Mouse (Mus musculus) kidney, adult 18-20 months (tissue): Measurements from ENCODE around the gene Vasn.

Experiments
- DNase-seq: peaks from one replicate; pipeline ENCODE4 v3.0.0; 2021

Vasn gene

DNA sequence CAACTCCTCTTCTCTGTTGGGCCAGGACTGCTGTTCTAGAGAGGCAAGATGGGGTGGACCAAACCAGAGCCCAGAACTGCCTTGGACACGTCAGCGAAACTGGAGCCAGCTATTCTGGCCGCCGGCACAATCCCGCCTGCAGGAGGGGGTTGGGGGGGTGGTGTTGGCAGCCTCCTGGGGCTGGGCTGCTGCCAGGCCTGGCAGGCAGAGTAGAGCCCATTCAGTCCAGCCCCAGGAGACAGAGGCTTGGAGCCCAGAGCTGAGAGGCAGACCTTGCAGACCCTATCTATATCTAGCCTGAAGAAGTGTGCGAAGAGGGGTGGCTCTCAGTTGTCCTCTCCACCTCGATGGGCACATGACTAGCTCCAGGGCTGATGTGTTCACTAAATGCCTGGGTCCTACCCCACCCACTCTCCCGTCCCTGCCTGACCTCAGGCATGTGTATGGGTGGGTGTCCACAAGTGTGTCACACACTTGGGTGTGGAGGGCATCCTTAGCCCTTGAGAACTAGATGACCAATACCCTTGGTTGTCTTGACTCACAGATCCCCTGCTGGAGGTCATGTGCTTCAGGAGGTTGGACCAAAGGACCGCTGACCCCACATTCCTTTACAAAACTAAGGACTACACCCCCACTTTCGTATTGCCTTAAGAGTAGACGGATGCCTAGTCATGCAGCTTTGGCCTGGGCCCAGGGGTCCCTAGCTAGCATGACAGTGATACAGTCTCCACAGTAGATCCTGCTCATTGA is 4.1 kb downstream of the Vasn start:
- peak; percentile 87 for DNase-seq

GRCm38 (mm10) chr16:4645867-4646266 is 6.1 kb downstream of the Vasn start:
- DNase-seq = no peak

- no peak for DNase-seq
These were observed 7.1 kb downstream of the Vasn start for GRCm38 (mm10) chr16:4646831-4647230.

DNA sequence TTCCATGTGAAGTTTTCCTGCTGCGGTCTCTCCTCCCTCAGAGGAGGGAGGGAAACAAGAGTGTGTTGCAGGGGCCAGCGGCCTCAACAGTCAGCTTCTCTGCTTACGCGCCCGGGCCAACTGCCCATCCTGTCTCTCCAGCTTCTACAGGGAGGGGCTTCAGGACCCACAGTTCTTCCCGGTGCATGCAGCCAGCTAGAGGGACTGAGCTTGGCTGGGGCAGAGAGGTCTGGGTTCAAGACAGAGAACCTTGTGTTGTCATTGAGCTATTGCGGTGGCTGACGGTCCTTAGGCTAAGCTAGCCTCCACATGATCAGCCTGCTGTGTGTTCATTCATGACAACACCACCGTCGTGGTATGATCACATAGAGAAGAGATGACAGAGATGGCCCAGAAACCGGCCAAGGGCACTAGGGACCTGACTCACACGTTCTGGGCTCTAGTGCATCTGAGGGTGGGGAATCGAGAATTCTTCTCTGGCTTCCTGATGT is 8.0 kb downstream of the Vasn start:
- DNase-seq = no peak

GRCm38 (mm10) chr16:4648416-4649023 is 8.8 kb downstream of the Vasn start:
- peak; percentile 71 for DNase-seq

DNA sequence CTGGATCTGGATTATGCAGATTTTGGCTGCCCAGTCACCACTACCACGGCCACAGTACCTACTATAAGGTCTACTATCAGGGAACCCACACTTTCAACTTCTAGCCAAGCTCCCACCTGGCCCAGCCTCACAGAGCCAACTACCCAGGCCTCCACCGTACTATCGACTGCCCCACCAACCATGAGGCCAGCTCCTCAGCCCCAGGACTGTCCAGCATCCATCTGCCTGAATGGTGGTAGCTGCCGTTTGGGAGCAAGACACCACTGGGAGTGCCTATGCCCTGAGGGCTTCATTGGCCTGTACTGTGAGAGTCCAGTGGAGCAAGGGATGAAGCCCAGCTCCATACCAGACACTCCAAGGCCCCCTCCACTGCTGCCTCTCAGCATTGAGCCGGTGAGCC is 9.5 kb downstream of the Vasn start:
- no peak for DNase-seq

DNA sequence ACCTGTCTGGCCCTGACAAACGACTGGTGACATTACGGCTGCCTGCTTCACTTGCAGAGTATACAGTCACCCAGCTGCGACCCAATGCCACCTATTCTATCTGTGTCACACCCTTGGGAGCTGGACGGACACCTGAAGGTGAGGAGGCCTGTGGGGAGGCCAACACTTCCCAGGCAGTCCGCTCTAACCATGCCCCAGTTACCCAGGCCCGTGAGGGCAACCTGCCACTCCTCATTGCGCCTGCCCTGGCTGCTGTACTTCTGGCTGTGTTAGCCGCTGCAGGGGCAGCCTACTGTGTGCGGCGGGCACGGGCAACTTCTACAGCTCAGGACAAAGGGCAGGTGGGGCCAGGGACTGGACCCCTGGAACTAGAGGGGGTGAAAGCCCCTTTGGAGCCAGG is 10.0 kb downstream of the Vasn start:
- no peak for DNase-seq

DNA sequence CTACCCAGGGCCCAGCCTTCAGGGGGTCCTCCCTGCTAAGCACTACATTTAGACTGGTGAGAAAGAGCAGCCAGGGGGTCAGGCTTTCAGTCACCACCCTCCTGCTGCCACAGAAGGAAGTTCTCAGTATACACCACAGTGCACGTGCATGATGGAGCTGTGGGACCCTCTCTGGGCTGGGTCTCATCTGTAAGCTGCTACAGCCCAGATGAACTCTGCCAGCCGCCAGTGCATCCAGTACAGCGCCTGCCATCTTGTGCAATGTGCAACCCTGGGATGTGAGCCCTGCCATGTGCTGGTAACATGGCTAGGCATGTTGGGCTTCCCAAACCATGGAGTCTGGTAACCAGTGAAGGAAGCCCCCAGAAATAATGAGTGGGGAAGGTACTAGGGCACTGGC is 10.4 kb downstream of the Vasn start:
- no peak for DNase-seq

GRCm38 (mm10) chr16:4651081-4651480 is 11.3 kb downstream of the Vasn start:
- no peak for DNase-seq

GRCm38 (mm10) chr16:4651624-4652023 is 11.9 kb downstream of the Vasn start:
- DNase-seq = no peak

- peak; percentile 77 for DNase-seq
These were observed 13.1 kb downstream of the Vasn start for GRCm38 (mm10) chr16:4652707-4653416.

- peak; percentile 80 for DNase-seq
These were observed 15.0 kb downstream of the Vasn start for GRCm38 (mm10) chr16:4654706-4655105.

GRCm38 (mm10) chr16:4655251-4655734 is 15.6 kb downstream of the Vasn start:
- peak; percentile 66 for DNase-seq

DNA sequence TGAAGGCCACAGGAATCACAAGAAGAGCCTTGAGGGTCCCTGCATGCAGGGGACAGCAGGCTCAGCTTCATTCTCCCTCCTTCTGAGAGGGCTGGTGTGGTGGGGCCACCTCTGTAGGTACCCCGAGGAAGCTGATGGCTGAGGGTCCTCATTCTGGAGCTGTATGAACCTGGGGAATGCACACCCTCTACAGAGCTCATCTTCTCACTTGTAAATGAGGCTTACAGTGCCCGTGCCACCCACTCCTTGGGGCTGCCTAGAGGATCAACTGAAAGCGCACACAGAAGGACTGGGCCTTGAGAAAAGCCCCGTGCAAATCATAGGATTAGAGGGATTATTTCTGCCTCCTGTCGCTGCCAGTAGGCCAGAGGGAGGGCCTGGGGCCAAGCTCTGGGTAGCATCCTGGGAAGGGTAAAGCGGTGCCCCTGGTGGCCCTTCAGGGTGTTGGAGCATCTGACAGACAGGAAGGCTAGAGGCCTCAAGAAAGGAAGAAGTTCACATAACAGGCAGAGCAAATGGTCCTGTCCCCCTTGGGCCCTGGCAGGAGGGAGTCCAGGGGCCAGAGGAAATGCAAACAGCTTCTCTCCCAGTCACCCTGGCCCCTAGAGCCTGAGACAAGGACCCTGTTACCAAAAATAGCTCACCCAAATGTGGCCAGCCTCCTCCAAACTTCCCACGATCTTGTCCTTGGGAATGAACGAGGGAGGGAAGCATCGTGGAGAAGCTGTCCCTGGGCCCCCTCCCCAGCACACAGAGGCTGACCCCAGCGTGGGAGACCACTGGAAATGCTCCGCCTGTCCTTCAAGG is 16.2 kb downstream of the Vasn start:
- DNase-seq = peak; percentile 25

DNA sequence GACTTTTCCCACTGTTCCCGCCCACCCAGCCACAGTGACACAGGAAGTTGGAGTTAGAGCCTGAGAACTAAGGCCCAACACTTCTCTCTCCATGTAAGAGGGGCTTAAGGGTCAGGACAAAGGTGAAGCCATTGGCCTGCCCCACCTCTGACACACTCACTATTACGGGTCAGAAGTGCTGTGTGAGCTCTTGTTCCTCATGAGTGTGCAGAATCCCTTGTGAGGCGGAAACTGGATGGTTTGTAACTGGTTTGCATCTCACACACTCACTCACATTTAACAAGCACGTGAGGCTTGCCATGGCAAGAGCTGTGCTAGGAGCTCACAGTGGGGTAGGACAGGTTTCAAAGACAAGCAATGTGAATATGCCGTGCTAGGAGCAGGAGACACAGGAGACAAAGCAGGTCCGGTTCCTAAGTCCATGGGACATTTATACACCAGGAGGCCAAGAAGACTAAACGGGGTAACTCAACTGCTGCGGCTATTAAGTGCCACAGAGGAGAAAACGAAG is 16.9 kb downstream of the Vasn start:
- DNase-seq = peak; percentile 40

GRCm38 (mm10) chr16:4658781-4659245 is 19.1 kb downstream of the Vasn start:
- DNase-seq = no peak

GRCm38 (mm10) chr16:4659326-4659725 is 19.6 kb downstream of the Vasn start:
- DNase-seq = no peak

DNA sequence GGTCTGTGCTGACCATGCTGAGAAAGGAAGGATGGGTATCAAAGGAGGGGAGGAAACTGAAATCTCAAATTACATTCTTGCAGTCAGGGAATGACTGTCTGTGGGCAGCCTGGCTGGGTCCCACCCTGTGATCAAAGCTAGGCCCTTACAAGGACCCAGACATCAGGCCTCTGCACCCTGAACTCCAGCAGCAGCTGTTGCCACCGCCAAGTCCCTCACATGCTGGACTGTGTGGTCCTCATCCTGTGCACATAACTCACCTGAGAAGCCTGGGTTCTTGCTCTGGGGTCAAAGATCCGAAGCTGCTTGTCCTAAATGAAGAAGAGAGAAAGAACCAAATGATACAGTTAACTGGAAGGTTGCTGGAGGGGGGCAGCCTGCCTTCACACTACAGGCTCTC is 21.9 kb downstream of the Vasn start:
- DNase-seq = no peak

DNA sequence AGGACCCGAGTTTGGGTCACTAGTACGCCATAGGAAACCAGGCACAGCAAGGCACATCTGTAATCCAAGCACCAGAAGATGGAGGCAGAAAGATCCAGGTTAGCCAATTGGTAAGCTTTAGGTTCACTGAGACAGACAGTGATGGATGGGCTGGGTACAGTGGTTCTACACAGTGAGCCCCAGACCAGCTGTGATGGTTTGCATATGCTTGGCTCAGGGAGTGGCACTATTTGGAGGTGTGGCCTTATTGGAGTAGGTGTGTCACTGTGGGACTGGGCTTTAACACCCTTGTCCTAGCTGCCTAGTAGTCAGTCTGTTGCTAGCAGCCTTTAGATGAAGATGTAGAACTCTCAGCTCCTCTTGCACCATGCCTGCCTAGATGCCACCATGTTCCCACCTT is 24.1 kb downstream of the Vasn start:
- DNase-seq = no peak

GRCm38 (mm10) chr16:4665726-4666125 is 26.0 kb downstream of the Vasn start:
- DNase-seq = no peak

- DNase-seq = peak; percentile 87
These were observed 27.6 kb downstream of the Vasn start for GRCm38 (mm10) chr16:4667190-4667808.

DNA sequence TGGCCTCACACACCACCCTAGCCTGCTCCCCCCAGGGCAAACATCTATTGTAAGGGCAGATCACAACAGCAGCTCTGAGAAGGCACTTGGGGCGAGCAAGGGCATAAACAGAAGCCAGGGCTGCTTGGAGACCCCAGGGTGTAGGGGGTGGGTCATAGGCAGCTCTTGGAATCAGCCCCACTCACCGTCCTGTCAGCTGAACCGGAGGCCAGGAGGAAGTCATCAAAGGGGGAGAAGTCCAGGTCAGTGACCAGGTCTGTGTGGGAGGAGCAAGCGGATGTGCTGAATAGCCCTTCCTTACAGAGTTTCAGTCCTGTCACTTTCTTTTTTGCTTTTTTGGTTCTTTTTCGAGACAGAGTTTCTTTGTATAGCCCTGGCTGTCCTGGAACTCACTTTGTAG is 30.6 kb downstream of the Vasn start:
- DNase-seq = no peak
